Mouse (Mus musculus) right cerebral cortex, postnatal 25 days (tissue): ENCODE measurements around the gene Ihh.

Source experiments
- DNase-seq: peaks from one replicate; pipeline ENCODE4 v3.0.0; 2022

Gene Ihh

GRCm38 (mm10) chr1:74951556-74952210, at the start of gene Ihh:
Gene Ihh (minus strand): TSS chr1:74951672.
- DNase-seq = no peak

DNA sequence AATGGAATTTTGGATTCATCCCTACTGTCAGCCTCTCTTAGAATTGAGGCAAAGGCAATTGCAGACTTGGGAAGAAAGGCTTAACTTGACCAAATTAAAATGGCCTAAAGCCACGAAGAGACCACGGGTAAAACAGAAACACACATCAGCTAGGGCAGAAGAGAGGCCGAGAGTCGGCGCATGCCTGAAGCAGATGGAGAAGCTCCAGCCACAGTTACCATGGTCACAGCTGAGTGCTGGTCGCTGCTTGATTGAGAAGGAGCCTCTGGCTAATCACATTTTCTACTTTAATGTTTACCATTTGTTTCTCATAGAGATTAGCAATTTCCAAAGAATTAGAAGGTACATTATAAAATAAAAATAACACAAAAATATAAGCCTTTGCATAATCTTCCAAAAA, 49.7 kb upstream of the Ihh start:
- no peak for DNase-seq

- DNase-seq = no peak
These were observed 49.0 kb upstream of the Ihh start for GRCm38 (mm10) chr1:75000496-75000895.

DNA sequence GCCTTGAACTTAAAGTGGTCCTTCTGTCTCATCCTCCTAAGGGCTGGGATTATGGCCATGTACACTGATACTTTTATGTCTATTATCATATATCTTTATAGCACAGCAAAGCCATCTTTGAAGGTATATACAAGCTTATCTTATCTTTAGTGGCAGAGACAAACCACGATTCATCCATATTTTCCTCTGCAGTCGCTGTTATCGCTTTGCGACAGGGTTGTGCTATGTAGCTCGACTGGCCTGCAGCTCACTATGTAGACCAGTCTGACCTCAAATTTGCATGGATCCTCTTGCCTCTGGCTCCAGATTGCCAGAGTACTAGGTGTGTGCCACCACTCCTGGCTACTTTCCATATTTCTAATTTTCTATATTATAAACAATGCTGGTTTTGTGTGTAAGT, 47.7 kb upstream of the Ihh start:
- no peak for DNase-seq

GRCm38 (mm10) chr1:74997231-74997630, 45.8 kb upstream of the Ihh start:
- no peak for DNase-seq

DNA sequence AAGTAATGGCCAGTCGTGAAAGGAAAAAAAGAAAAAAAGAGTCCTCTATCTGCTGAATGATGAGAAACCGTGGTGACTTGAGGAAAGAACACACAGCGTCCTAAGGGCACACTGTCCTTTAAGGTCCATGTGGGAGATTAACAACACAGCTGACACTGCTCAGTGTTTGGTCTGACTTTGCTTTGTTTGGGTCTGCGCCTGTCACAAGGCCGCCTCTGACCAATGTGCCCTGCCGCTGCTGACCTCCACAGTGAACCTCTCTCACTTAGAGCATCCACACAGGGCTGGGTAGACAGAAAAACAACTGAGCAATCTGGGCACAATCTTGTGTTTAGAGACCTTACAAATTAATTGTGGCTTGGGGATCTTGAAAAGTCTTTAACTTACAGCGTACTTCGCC, 25.5 kb upstream of the Ihh start:
- no peak for DNase-seq

- no peak for DNase-seq
These were observed 24.5 kb upstream of the Ihh start for GRCm38 (mm10) chr1:74975936-74976335.

- DNase-seq = no peak
These were observed 22.1 kb upstream of the Ihh start for GRCm38 (mm10) chr1:74973590-74973989.

DNA sequence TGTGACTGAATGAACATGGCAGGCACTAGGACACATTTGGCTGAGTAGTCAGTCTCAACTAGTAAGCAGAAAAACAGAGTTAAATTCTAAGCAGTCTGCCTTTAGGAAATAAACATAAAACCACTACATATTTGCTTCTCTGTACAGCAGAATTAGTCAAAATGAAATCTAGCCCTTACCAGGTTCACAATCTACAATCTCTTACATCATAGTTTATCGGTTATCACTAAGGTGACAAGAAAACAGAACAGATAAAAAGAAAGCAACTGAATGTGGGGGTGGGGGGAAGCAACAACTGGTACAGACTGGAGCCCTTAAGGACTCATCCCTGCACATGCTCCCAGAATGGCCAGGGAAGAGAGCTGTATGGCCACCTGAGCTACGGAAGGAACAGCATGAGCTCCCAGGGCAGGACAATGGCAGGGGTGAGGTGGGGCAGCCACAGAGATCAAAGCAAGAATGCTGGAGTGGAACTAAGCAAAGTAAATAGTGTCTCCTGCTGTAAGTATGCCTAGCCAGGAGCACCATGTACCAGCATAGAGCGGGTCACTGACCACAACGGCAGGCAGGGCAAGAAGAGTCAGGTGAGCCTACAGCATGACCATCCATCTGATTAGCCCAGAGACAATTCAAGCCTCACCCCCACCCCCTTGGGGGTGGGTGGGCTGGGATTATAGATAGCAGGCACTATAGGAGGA, 20.0 kb upstream of the Ihh start:
- DNase-seq = no peak

- no peak for DNase-seq
These were observed 16.6 kb upstream of the Ihh start for GRCm38 (mm10) chr1:74967962-74968580.

DNA sequence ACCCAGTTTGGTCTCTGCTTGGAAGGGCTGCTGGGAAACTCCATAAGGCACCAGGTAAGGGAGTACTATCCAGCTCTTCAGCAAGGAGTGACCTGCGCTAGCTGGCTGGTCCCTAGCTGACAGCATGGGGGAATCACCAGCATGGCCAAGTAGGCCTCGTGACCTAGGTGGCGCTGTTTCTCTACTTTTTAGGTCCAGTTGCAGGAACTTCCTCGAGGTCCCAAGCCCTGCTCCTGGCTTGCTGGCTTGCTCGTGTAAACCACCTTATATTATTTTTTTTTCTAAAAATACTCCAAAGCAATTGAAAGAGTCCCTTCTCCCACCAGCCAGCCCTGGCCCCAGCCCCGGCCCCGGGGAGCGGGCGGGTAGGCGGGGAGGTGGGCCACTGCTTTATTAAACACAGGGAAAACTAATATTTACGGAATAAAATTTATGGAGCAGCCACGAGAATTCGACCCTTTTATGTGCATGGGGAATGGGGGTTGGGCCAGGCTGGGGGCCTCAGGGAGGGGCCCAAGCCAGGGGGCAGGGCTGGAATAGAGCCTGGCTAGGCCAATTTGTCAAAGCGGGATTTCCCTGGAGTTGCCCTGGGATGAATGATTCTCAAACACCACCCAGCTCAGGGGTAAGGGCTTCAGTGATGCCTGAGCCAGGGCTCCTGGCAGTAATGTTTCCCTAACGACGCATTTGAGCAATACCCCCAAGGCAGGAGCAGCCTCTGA, 13.2 kb upstream of the Ihh start:
- DNase-seq = peak; percentile 38

DNA sequence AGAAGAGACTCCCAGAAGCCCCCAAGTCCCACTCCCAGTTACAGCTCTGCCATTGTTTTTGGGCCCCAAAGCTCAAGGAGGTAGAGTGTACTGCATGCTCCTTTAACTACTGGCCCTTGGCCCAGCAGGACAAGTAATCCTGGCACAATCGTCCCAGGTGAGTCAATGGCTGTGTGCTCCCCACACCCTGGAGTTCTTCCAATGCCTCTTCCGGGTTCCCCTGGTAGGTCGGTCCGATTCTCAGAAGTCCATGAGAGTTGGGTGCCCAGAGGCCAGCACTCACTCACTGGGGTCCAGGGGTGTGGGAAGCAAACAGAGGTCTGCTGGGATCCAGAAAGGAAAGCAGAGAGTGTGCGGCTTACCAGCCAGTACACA, 11.4 kb upstream of the Ihh start:
- DNase-seq = no peak

GRCm38 (mm10) chr1:74962126-74962852, 10.8 kb upstream of the Ihh start:
- no peak for DNase-seq

DNA sequence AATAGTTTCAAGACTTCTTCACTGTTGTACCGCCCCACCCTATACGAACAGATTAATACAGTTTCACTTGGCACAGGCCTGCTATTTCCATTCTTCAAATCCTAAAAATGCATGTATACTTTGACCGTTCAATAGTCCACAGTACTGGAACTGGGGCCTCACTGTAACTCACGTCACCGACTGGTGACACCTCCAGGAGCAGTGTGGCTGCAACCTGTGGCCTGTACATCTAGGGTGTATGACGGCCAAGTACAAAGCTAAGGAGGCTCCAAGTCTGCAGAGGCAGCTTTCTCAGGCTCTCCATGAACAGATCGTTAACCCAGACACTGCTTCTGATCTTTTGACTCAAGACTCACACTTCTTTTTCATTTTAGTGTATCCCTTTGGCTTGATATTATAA, 10.2 kb upstream of the Ihh start:
- DNase-seq = no peak

GRCm38 (mm10) chr1:74960059-74960458, 8.6 kb upstream of the Ihh start:
- no peak for DNase-seq

- DNase-seq = peak; percentile 8
These were observed 639 bp downstream of the Ihh start for GRCm38 (mm10) chr1:74950576-74951490.

DNA sequence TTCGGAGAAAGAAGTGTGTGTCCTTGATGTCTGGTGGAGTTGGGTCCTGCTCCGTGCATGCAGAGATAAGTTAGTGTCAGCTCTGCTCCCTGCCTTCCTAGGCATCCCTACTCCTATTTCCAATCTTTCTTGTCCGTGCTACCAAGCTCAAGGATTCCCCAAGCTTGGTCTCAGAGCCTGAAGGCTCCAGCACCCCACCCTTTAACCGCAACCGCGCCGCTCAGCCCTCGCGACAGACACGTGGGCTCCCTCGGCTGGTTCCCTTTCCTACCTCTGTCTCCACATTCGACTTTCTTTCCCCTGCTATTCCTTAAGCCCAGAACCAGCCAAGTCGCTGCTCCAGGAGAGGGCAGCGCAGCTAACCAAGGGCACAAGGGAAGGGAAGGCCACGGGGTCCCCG, 1.4 kb downstream of the Ihh start:
- no peak for DNase-seq

DNA sequence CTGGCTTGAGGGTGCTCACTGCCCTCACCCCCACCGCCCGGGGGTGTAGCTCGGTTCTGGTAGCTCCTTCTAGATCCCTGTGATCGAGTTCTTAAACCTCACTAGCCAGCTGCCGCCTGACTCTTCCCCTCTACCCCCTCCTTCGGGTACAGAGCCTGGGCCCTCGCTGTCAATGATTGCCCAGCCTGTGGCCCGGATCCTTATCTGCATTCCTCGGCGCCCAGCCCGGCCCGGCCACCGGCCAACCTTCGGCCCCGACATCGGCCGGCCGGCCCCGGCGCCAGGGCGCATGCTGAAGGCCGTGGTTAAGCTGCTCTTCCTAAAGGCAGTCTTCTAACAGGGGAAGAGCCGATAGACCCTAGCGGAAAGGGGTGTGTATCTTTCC, 1.8 kb downstream of the Ihh start:
- DNase-seq = no peak

DNA sequence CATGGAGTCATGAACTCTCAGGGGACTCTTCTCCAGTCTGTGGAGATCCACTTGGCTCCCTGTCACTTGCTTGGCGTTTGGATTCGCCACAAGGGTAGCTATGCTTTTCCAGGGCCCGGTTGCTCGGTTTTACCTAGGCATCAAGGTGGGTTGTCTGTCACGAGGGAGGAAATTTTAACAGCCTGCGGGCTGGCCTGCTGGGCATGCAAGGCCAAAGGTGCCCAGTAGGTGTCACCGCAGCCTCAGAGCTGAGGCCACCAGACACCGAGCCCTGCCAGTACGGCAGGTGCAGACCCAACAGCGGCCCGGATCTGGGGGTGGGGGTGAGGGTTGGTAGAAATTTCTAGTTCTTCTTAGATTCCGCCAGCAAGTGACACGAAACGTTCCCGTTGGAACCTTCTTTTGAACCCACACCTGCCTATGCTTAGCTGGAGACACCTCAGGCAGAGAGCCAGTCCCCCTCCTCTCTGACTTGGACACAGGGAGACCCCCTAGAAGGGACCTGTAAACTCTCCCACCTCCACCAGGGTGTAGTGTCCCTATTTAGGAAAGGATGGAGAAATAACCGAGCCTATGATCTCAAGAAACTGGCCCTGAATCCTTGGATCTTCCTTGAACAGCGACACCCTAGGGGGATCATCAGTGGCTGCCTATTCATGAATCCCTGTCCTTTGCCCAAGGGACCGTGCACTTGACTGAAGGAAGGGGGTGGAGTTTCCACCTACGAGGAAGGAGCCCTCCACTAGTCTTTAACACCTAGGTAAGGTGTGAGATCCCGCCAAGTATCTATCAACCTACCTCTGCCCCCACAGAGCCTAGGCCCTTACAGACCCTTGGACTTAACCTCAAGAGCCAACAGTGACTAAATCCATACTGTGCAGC, 2.4 kb downstream of the Ihh start:
- DNase-seq = peak; percentile 46

GRCm38 (mm10) chr1:74947986-74948670, 3.3 kb downstream of the Ihh start:
- DNase-seq = no peak
